Mouse (Mus musculus) stomach, embryonic 16.5 days (tissue): ENCODE measurements at regions not wholly inside any gene's neighbourhood (a gene's known extent, or its start where the extent isn't known, plus 50 kb on each side); places are given as distances from the start of the nearest gene placed in this dataset.

Experiments
- ATAC-seq: fragments of 200-750 bp; cut with Nextera tagmentation; 2 replicates; pipeline ENCODE4 v1.8.0; 2017; ENCODE audit warnings: moderate number of reproducible peaks, moderate TSS enrichment; ENCODE audit not compliant: insufficient read depth, low FRiP score
- H3K27ac ChIP-seq: fragments of 300-500 bp; sonication (generic); 2 replicates; pipeline ENCODE4 v1.5.1; 2014; ENCODE audit warnings: low read length
- H3K27me3 ChIP-seq: fragments of 300-500 bp; sonication (generic); 2 replicates; pipeline ENCODE4 v1.6.1; 2014; ENCODE audit warnings: low read length, control low read depth, mixed read lengths; ENCODE audit not compliant: control insufficient read depth, insufficient read depth
- H3K36me3 ChIP-seq: fragments of 300-500 bp; sonication (generic); 2 replicates; pipeline ENCODE4 v1.6.1; 2014; ENCODE audit warnings: low read length; ENCODE audit not compliant: control insufficient read depth, insufficient read depth
- H3K4me1 ChIP-seq: fragments of 300-500 bp; sonication (generic); 2 replicates; pipeline ENCODE4 v1.6.1; 2014; ENCODE audit warnings: low read length, control low read depth, mixed read lengths; ENCODE audit not compliant: control insufficient read depth, insufficient read depth
- H3K4me2 ChIP-seq: fragments of 300-500 bp; sonication (generic); 2 replicates; pipeline ENCODE4 v1.6.1; 2014; ENCODE audit warnings: low read depth, low read length, mixed read lengths
- H3K4me3 ChIP-seq: fragments of 300-500 bp; sonication (generic); replicated peaks from 2 replicates; pipeline ENCODE4 v1.5.1; 2014; ENCODE audit warnings: mild to moderate bottlenecking, low read length
- H3K9ac ChIP-seq: fragments of 300-500 bp; sonication (generic); 2 replicates; pipeline ENCODE4 v1.6.1; 2014; ENCODE audit warnings: low read length
- H3K9me3 ChIP-seq: fragments of 300-500 bp; sonication (generic); replicated peaks from 2 replicates; pipeline ENCODE4 v1.6.1; 2016; ENCODE audit warnings: low read length, control low read depth; ENCODE audit not compliant: control insufficient read depth
- WGBS: fragments of 180-500 bp; shearing (Covaris S2); extraction: QIAGEN DNeasy Blood & Tissue Kit; methylation state at CpG from one replicate; pipeline ENCODE4 v1.1.7; 2014; 5-methylcytosine and 5-hydroxymethylcytosine counted together

- H3K9ac ChIP-seq: no peak overlapping the region
- ATAC-seq: no peak
- 0 out of 2 replicates have a peak, but pooled peaks cover 2% of the 10 kb centered on the region for H3K4me1 ChIP-seq
- no peak overlapping the region for H3K4me3 ChIP-seq
- no peak overlapping the region for H3K4me2 ChIP-seq
- no peaks in the 10 kb centered on the region for H3K36me3 ChIP-seq
- no peaks in the 10 kb centered on the region for H3K9me3 ChIP-seq
- 17% methylated on average over 4 of the region's 4 CpGs for whole genome bisulfite sequencing
- H3K27ac ChIP-seq: no peak overlapping the region
- H3K27me3 ChIP-seq: no peaks in the 10 kb centered on the region
Observed at GRCm38 (mm10) chr12:74458521-74458920, 142.3 kb upstream of the Gm11042 start.

- Histone ChIP-seq H3K9me3 (no peaks in the 10 kb centered on the region), H3K36me3 (no peaks in the 10 kb centered on the region), H3K27ac (no peak overlapping the region), H3K4me1 (0 out of 2 replicates have a peak, but pooled peaks cover 2% of the 10 kb centered on the region), H3K27me3 (no peaks in the 10 kb centered on the region), H3K4me2 (no peak overlapping the region), H3K9ac (no peak overlapping the region), H3K4me3 (no peak overlapping the region)
- 67% methylated on average over 4 of the region's 4 CpGs for WGBS
- no peak for ATAC-seq
Observed at GRCm38 (mm10) chr12:74452375-74453090, 136.3 kb upstream of the Gm11042 start.

GRCm38 (mm10) chr12:74448248-74448647 is 132.1 kb upstream of the Gm11042 start:
- Histone ChIP-seq H3K27me3 (no peaks in the 10 kb centered on the region), H3K4me2 (no peak overlapping the region), H3K9ac (no peak overlapping the region), H3K36me3 (no peaks in the 10 kb centered on the region), H3K4me1 (no peaks in the 10 kb centered on the region), H3K27ac (no peak overlapping the region), H3K4me3 (no peak overlapping the region), H3K9me3 (no peaks in the 10 kb centered on the region)
- WGBS: 82% methylated on average over 4 of the region's 4 CpGs
- ATAC-seq: no peak

- H3K4me3 ChIP-seq: no peak overlapping the region
- 78% methylated on average over 4 of the region's 4 CpGs for WGBS
Observed at GRCm38 (mm10) chr12:74434874-74435273, 118.7 kb upstream of the Gm11042 start.

GRCm38 (mm10) chr12:74414738-74415137 is 98.5 kb upstream of the Gm11042 start:
- WGBS: 85% methylated on average over 2 of the region's 2 CpGs
- H3K4me1 ChIP-seq: no peaks in the 10 kb centered on the region
- H3K9ac ChIP-seq: no peak overlapping the region
- ATAC-seq: no peak
- H3K4me3 ChIP-seq: no peak overlapping the region
- H3K27me3 ChIP-seq: no peaks in the 10 kb centered on the region
- H3K36me3 ChIP-seq: no peaks in the 10 kb centered on the region
- H3K4me2 ChIP-seq: no peak overlapping the region
- H3K9me3 ChIP-seq: no peaks in the 10 kb centered on the region
- H3K27ac ChIP-seq: no peak overlapping the region

More at GRCm38 (mm10) chr12:74434874-74435273, 118.7 kb upstream of the Gm11042 start:
- no peaks in the 10 kb centered on the region for H3K4me1 ChIP-seq
- H3K27me3 ChIP-seq: no peaks in the 10 kb centered on the region
- no peaks in the 10 kb centered on the region for H3K36me3 ChIP-seq
- H3K4me2 ChIP-seq: no peak overlapping the region
- no peak for ATAC-seq
- no peaks in the 10 kb centered on the region for H3K9me3 ChIP-seq
- H3K9ac ChIP-seq: no peak overlapping the region
- H3K27ac ChIP-seq: no peak overlapping the region

GRCm38 (mm10) chr12:74410511-74410910 is 94.3 kb upstream of the Gm11042 start:
- no peak overlapping the region for H3K27ac ChIP-seq
- no peaks in the 10 kb centered on the region for H3K36me3 ChIP-seq
- no peak overlapping the region for H3K9ac ChIP-seq
- no peaks in the 10 kb centered on the region for H3K27me3 ChIP-seq
- H3K4me2 ChIP-seq: no peak overlapping the region
- no peaks in the 10 kb centered on the region for H3K4me1 ChIP-seq
- no peak overlapping the region for H3K4me3 ChIP-seq
- no peaks in the 10 kb centered on the region for H3K9me3 ChIP-seq
- ATAC-seq: no peak
- 69% methylated on average over 2 of the region's 2 CpGs for WGBS

- H3K27ac ChIP-seq: no peak overlapping the region
- WGBS: 58% methylated on average over 3 of the region's 3 CpGs
Observed at GRCm38 (mm10) chr12:74407591-74408095, 91.4 kb upstream of the Gm11042 start.

GRCm38 (mm10) chr12:74389811-74390210 is 73.6 kb upstream of the Gm11042 start:
- H3K36me3 ChIP-seq: no peaks in the 10 kb centered on the region
- H3K4me2 ChIP-seq: no peak overlapping the region
- 73% methylated on average over 6 of the region's 6 CpGs for WGBS
- no peak overlapping the region for H3K4me3 ChIP-seq
- H3K27ac ChIP-seq: no peak overlapping the region
- no peak overlapping the region for H3K9ac ChIP-seq
- no peak for ATAC-seq
- H3K4me1 ChIP-seq: no peaks in the 10 kb centered on the region
- no peaks in the 10 kb centered on the region for H3K9me3 ChIP-seq
- H3K27me3 ChIP-seq: no peaks in the 10 kb centered on the region

More at GRCm38 (mm10) chr12:74407591-74408095, 91.4 kb upstream of the Gm11042 start:
- Histone ChIP-seq H3K4me3 (no peak overlapping the region), H3K4me2 (no peak overlapping the region), H3K9ac (no peak overlapping the region), H3K9me3 (no peaks in the 10 kb centered on the region), H3K36me3 (no peaks in the 10 kb centered on the region), H3K27me3 (no peaks in the 10 kb centered on the region), H3K4me1 (no peaks in the 10 kb centered on the region)
- ATAC-seq: no peak
